8 mouse cellular contexts compared by ENCODE assay signal in genomic region chr9:107768851-107769250, GRCm38 (mm10). TPM values are rescaled to one million over a fixed set of nuclear protein-coding genes. Genes with fewer than 3 reads are reported as not detected.
DNase-seq lines count a peak whose midpoint lies in the region; ATAC-seq and TF ChIP-seq lines count a peak whose summit lies in the region.

No protein-coding gene starts in this region.

- peak overlapping the region; percentile 75 for H3K4me2 ChIP-seq in forebrain, embryonic 16.5 days (ENCODE audit: low read length)
- peak overlapping the region; percentile 60 for H3K4me2 ChIP-seq in kidney, postnatal 0 days (ENCODE audit: low read length)
- peak overlapping the region; percentile 88 for H3K4me2 ChIP-seq in neural tube, embryonic 13.5 days

- intact Hi-C loops in left cerebral cortex, adult 2 months (cut with DNase I): loop anchor here (2.0 kb wide), 1 partner anchor 20 kb away; no protein-coding TSS in a partner anchor
- intact Hi-C loops in left cerebral cortex, postnatal 25 days (cut with DNase I): no loop called here
- intact Hi-C loops in left cerebral cortex, postnatal 10 days (cut with DNase I): no loop called here

- peaks cover 38% of the 10 kb centered on the region for H3K36me3 ChIP-seq in forebrain, embryonic 16.5 days (ENCODE audit: control insufficient read depth, insufficient read depth)
- H3K36me3 ChIP-seq in kidney, postnatal 0 days (ENCODE audit: insufficient read depth, low read length): peaks cover 46% of the 10 kb centered on the region
- H3K36me3 ChIP-seq in neural tube, embryonic 13.5 days: peaks cover 63% of the 10 kb centered on the region

- no peak overlapping the region; the same call in 1 of the 2 replicates for H3K27ac ChIP-seq in left cerebral cortex, adult 2 months
- H3K27ac ChIP-seq in forebrain, embryonic 16.5 days (ENCODE audit: low read length): no peak overlapping the region
- no peak overlapping the region for H3K27ac ChIP-seq in kidney, postnatal 0 days
- no peak overlapping the region for H3K27ac ChIP-seq in neural tube, embryonic 13.5 days (replicated peaks)

- ATAC-seq in forebrain, embryonic 16.5 days: no peak
- no peak for ATAC-seq in kidney, postnatal 0 days (replicated peaks; ENCODE audit: low FRiP score, low read depth)
- ATAC-seq in neural tube, embryonic 13.5 days (ENCODE audit: low read depth): no peak

- 84% methylated on average over 5 of the region's 5 CpGs for WGBS in forebrain, embryonic 16.5 days
- WGBS in kidney, postnatal 0 days: 54% methylated on average over 5 of the region's 5 CpGs
- WGBS in neural tube, embryonic 13.5 days: 73% methylated on average over 5 of the region's 5 CpGs

- peak overlapping the region; percentile 97 for H3K4me3 ChIP-seq in left cerebral cortex, adult 2 months
- H3K4me3 ChIP-seq in forebrain, embryonic 16.5 days (replicated peaks; ENCODE audit: low read length): peak overlapping the region; percentile 100
- 0 out of 2 replicates have a peak overlapping the region, but pooled peaks have one; percentile 68 for H3K4me3 ChIP-seq in kidney, postnatal 0 days (replicated peaks; ENCODE audit: low read depth, low read length)
- H3K4me3 ChIP-seq in neural tube, embryonic 13.5 days: peak overlapping the region; percentile 99

- no peaks in the 10 kb centered on the region for H3K9me3 ChIP-seq in forebrain, embryonic 16.5 days (ENCODE audit: control insufficient read depth, low read length)
- no peaks in the 10 kb centered on the region for H3K9me3 ChIP-seq in kidney, postnatal 0 days (replicated peaks; ENCODE audit: low read length)
- H3K9me3 ChIP-seq in neural tube, embryonic 13.5 days: no peaks in the 10 kb centered on the region

- no peak for DNase-seq in left cerebral cortex, adult 2 months (ENCODE audit: extremely low spot score in 1 of 2, low spot score in 2 of 2)
- no peak for DNase-seq in left cerebral cortex, postnatal 25 days (ENCODE audit: low spot score in 2 of 2)
- DNase-seq in kidney, postnatal 0 days (ENCODE audit: low spot score): no peak
- no peak for DNase-seq in left cerebral cortex, postnatal 10 days (ENCODE audit: extremely low spot score in 1 of 2, low spot score in 2 of 2)
- DNase-seq in left cerebral cortex, adult 11 months (ENCODE audit: low spot score): no peak
- no peak for DNase-seq in lung, postnatal 14 days

- no peaks in the 10 kb centered on the region for H3K27me3 ChIP-seq in forebrain, embryonic 16.5 days (replicated peaks; ENCODE audit: control insufficient read depth, insufficient read depth, low read length)
- no peaks in the 10 kb centered on the region for H3K27me3 ChIP-seq in kidney, postnatal 0 days (ENCODE audit: insufficient read depth, low read length)
- H3K27me3 ChIP-seq in neural tube, embryonic 13.5 days: no peaks in the 10 kb centered on the region

- H3K4me1 ChIP-seq in forebrain, embryonic 16.5 days (replicated peaks; ENCODE audit: control insufficient read depth, insufficient read depth, low read length): peaks cover 18% of the 10 kb centered on the region
- H3K4me1 ChIP-seq in kidney, postnatal 0 days (replicated peaks; ENCODE audit: insufficient read depth, low read length): no peaks in the 10 kb centered on the region; the same call in 1 of the 2 replicates
- peaks cover 26% of the 10 kb centered on the region for H3K4me1 ChIP-seq in neural tube, embryonic 13.5 days (replicated peaks)

- no peak for TF ChIP-seq CTCF in left cerebral cortex, adult 2 months (IDR thresholded peaks at IDR 0.05)
- TF ChIP-seq CTCF in kidney, postnatal 0 days (IDR thresholded peaks at IDR 0.05; ENCODE audit: low read depth): no peak

- H3K9ac ChIP-seq in forebrain, embryonic 16.5 days (replicated peaks; ENCODE audit: low read depth, low read length): no peak overlapping the region
- no peak overlapping the region for H3K9ac ChIP-seq in kidney, postnatal 0 days (ENCODE audit: low read depth, low read length)
- peak overlapping the region; percentile 99 for H3K9ac ChIP-seq in neural tube, embryonic 13.5 days

RNA-seq across cellular contexts. Expression of gene Rbm5, which starts 1.9 kb away (rescaled TPM):
- 100 to 1,000 TPM; 146 to 147 TPM for total RNA-seq in left cerebral cortex, adult 2 months (2021)
- 100 to 1,000 TPM; 122 to 155 TPM for total RNA-seq in left cerebral cortex, postnatal 25 days (2021)
- polyA plus RNA-seq in forebrain, embryonic 16.5 days (2015; fragmentation: Nextera tagmentation; extraction: Ambion mirVana): 294 and 303 TPM in 2 replicates
- 108 and 113 TPM in 2 replicates for polyA plus RNA-seq in kidney, postnatal 0 days (2015; fragmentation: Nextera tagmentation; extraction: Ambion mirVana)
- polyA plus RNA-seq in neural tube, embryonic 13.5 days (2015; fragmentation: Nextera tagmentation; extraction: Ambion mirVana): 252 and 279 TPM in 2 replicates
- 100 to 1,000 TPM; 157 TPM for total RNA-seq in left cerebral cortex, postnatal 10 days (2021)

RNA-seq across cellular contexts. Expression of gene Sema3f, which starts 58.6 kb away (rescaled TPM):
- total RNA-seq in left cerebral cortex, adult 2 months (2021): 10 to 100 TPM; 17.3 to 17.7 TPM
- total RNA-seq in left cerebral cortex, postnatal 25 days (2021): 10 to 100 TPM; 16.6 to 17.8 TPM
- 11.0 and 14.9 TPM in 2 replicates for polyA plus RNA-seq in forebrain, embryonic 16.5 days (2015; fragmentation: Nextera tagmentation; extraction: Ambion mirVana)
- 16.2 and 17.3 TPM in 2 replicates for polyA plus RNA-seq in kidney, postnatal 0 days (2015; fragmentation: Nextera tagmentation; extraction: Ambion mirVana)
- 12.2 and 13.2 TPM in 2 replicates for polyA plus RNA-seq in neural tube, embryonic 13.5 days (2015; fragmentation: Nextera tagmentation; extraction: Ambion mirVana)
- 10 to 100 TPM; 14.3 to 19.2 TPM for total RNA-seq in left cerebral cortex, postnatal 10 days (2021)
